Mouse (Mus musculus) cerebellum, postnatal 10 days (tissue): ENCODE results near the gene Cdkal1.

Source experiments
- DNase-seq, 2 experiments: peaks; one replicate each; pipeline ENCODE4 v3.0.0; 2021; ENCODE audit warnings: mixed read lengths in 2 of 2

The Cdkal1 gene

GRCm38 (mm10) chr13:29759691-29760467 lies 95.6 kb downstream of the Cdkal1 start:
- DNase-seq = peak; percentile 82 to 85

- no peak for DNase-seq
Measured at GRCm38 (mm10) chr13:29756052-29756451, 99.4 kb downstream of the Cdkal1 start.

GRCm38 (mm10) chr13:29753254-29753653 lies 102.2 kb downstream of the Cdkal1 start:
- peak; percentile 86 to 94 for DNase-seq

GRCm38 (mm10) chr13:29752061-29752460 lies 103.4 kb downstream of the Cdkal1 start:
- no peak for DNase-seq

GRCm38 (mm10) chr13:29751201-29751600 lies 104.3 kb downstream of the Cdkal1 start:
- DNase-seq = peak; percentile 69 to 74

GRCm38 (mm10) chr13:29747347-29747647 lies 108.2 kb downstream of the Cdkal1 start:
- peak in 1 of 2 experiments; percentile 29 for DNase-seq

GRCm38 (mm10) chr13:29746501-29747346 lies 108.8 kb downstream of the Cdkal1 start:
- DNase-seq = peak; percentile 27 to 29

- DNase-seq = peak; percentile 76 to 77
Measured at GRCm38 (mm10) chr13:29745073-29745472, 110.4 kb downstream of the Cdkal1 start.

GRCm38 (mm10) chr13:29744188-29744587 lies 111.3 kb downstream of the Cdkal1 start:
- no peak for DNase-seq

GRCm38 (mm10) chr13:29743761-29744160 lies 111.7 kb downstream of the Cdkal1 start:
- DNase-seq = no peak

- peak in 1 of 2 experiments; percentile 42 for DNase-seq
Measured at GRCm38 (mm10) chr13:29737675-29738461, 117.6 kb downstream of the Cdkal1 start.

GRCm38 (mm10) chr13:29734496-29734895 lies 121.0 kb downstream of the Cdkal1 start:
- no peak for DNase-seq

- no peak for DNase-seq
Measured at GRCm38 (mm10) chr13:29726154-29726825, 129.2 kb downstream of the Cdkal1 start.

- DNase-seq = no peak
Measured at GRCm38 (mm10) chr13:29724855-29725254, 130.6 kb downstream of the Cdkal1 start.

GRCm38 (mm10) chr13:29723150-29723549 lies 132.3 kb downstream of the Cdkal1 start:
- DNase-seq = no peak

GRCm38 (mm10) chr13:29721206-29721605 lies 134.3 kb downstream of the Cdkal1 start:
- DNase-seq = no peak

- DNase-seq = no peak
Measured at GRCm38 (mm10) chr13:29716550-29716949, 138.9 kb downstream of the Cdkal1 start.

- no peak for DNase-seq
Measured at GRCm38 (mm10) chr13:29715241-29715841, 140.1 kb downstream of the Cdkal1 start.

GRCm38 (mm10) chr13:29707620-29708019 lies 147.9 kb downstream of the Cdkal1 start:
- DNase-seq = no peak

- no peak for DNase-seq
Measured at GRCm38 (mm10) chr13:29701400-29701799, 154.1 kb downstream of the Cdkal1 start.

GRCm38 (mm10) chr13:29699896-29700295 lies 155.6 kb downstream of the Cdkal1 start:
- no peak for DNase-seq
